In genomic region chr13:75789061-75789834, GRCm38 (mm10) we compare ENCODE assay signal across 21 mouse cellular contexts. TPM values are rescaled to one million over a fixed set of nuclear protein-coding genes. Genes with fewer than 3 reads are reported as not detected.
A peak's percentile ranks its signal among the peaks of the same experiment; 100 is the strongest.
DNase-seq lines count a peak whose midpoint lies in the region; TF ChIP-seq lines count a peak whose summit lies in the region.
"Had no signal": no experiment of that assay in that cellular context is flagged by ENCODE, and none has a peak within 500 bp of the region (broad histone marks: within the 10 kb centered on the region; RNA-seq: fewer than 3 reads in every experiment).

No protein-coding gene starts in this region.

- 87% methylated on average over 2 of the region's 2 CpGs for WGBS in kidney, adult 2 months

- no peaks in the 10 kb centered on the region for H3K27me3 ChIP-seq in myocyte (ENCODE audit: control insufficient read depth, insufficient read depth, insufficient read length)
- H3K27me3 ChIP-seq in kidney, adult 2 months (replicated peaks; ENCODE audit: control insufficient read depth, insufficient read depth, low read length): no peaks in the 10 kb centered on the region
- H3K27me3 ChIP-seq: forebrain, embryonic 15.5 days; hindbrain, embryonic 13.5 days; intestine, embryonic 15.5 days; limb, embryonic 13.5 days; neural tube, embryonic 13.5 days had no signal

- DNase-seq in adrenal gland, adult 2 months: peak; percentile 60
- no peak for DNase-seq in adrenal gland, adult 18-20 months (ENCODE audit: low spot score in 2 of 2)
- DNase-seq in Muller cell, postnatal 12 days (ENCODE audit: inconsistent ontology term): peak; percentile 45
- DNase-seq in kidney, adult 2 months: no peak
- DNase-seq in adrenal gland, postnatal 14 days: no peak
- no peak for DNase-seq in urinary bladder, adult 2 months (ENCODE audit: low spot score)
- DNase-seq: adrenal gland, postnatal 36 days; cerebellum, adult 2 months; heart, postnatal 10 days; kidney, postnatal 36 days; layer of hippocampus, postnatal 36 days; thymus, adult 18-20 months had no signal

- H3K4me2 ChIP-seq in myocyte (ENCODE audit: low read depth): peak overlapping the region; percentile 18
- H3K4me2 ChIP-seq: forebrain, embryonic 15.5 days; heart, embryonic 11.5 days; hindbrain, embryonic 13.5 days; intestine, embryonic 15.5 days; limb, embryonic 13.5 days; neural tube, embryonic 13.5 days had no signal

- no peak overlapping the region for H3ac ChIP-seq in myocyte (ENCODE audit: control insufficient read depth, insufficient read length)

- TF ChIP-seq CTCF in embryonic fibroblast, embryonic 13.5 days (IDR thresholded peaks at IDR 0.05; ENCODE audit: borderline replicate concordance, insufficient read depth, low read length): no peak
- no peak for TF ChIP-seq CTCF in kidney, adult 2 months (conservative IDR thresholded peaks at IDR 0.05; ENCODE audit: insufficient read depth, insufficient read length, low read depth, low read length)

- H3K4me3 ChIP-seq in embryonic fibroblast, embryonic 13.5 days (ENCODE audit: insufficient read depth, low read length): no peak overlapping the region
- no peak overlapping the region for H3K4me3 ChIP-seq in myocyte
- H3K4me3 ChIP-seq in kidney, adult 2 months (ENCODE audit: insufficient read depth, low read depth, low read length): no peak overlapping the region
- H3K4me3 ChIP-seq: forebrain, embryonic 15.5 days; hindbrain, embryonic 13.5 days; intestine, embryonic 15.5 days; limb, embryonic 13.5 days; midbrain, embryonic 10.5 days; neural tube, embryonic 13.5 days had no signal

- H3K27ac ChIP-seq in embryonic fibroblast, embryonic 13.5 days (ENCODE audit: insufficient read depth, low read length): peak overlapping the region; percentile 93
- H3K27ac ChIP-seq in kidney, adult 2 months (ENCODE audit: insufficient read depth, low read depth, low read length): no peak overlapping the region
- H3K27ac ChIP-seq: forebrain, embryonic 15.5 days; hindbrain, embryonic 13.5 days; intestine, embryonic 15.5 days; limb, embryonic 13.5 days; midbrain, embryonic 10.5 days; neural tube, embryonic 13.5 days had no signal

- no peak for TF ChIP-seq POLR2A in embryonic fibroblast, embryonic 13.5 days (IDR thresholded peaks at IDR 0.05; ENCODE audit: low read depth, low read length)
- no peak for TF ChIP-seq POLR2A in myocyte (IDR thresholded peaks at IDR 0.05; ENCODE audit: insufficient read length, low read depth)
- no peak for TF ChIP-seq POLR2A in kidney, adult 2 months (IDR thresholded peaks at IDR 0.05; ENCODE audit: low read depth, low read length)

- H3K4me1 ChIP-seq in embryonic fibroblast, embryonic 13.5 days (ENCODE audit: control insufficient read depth, insufficient read depth, low read length): peaks cover 13% of the 10 kb centered on the region
- H3K4me1 ChIP-seq in kidney, adult 2 months (ENCODE audit: control insufficient read depth, insufficient read depth, low read length): no peaks in the 10 kb centered on the region
- H3K4me1 ChIP-seq: forebrain, embryonic 15.5 days; hindbrain, embryonic 13.5 days; intestine, embryonic 15.5 days; limb, embryonic 13.5 days; midbrain, embryonic 10.5 days; neural tube, embryonic 13.5 days had no signal

- no peaks in the 10 kb centered on the region for H3K79me2 ChIP-seq in myocyte (ENCODE audit: control insufficient read depth, insufficient read depth)

- no peaks in the 10 kb centered on the region for H3K36me3 ChIP-seq in myocyte (ENCODE audit: control insufficient read depth, insufficient read depth)
- H3K36me3 ChIP-seq in kidney, adult 2 months (ENCODE audit: control insufficient read depth, insufficient read depth, low read length): no peaks in the 10 kb centered on the region
- H3K36me3 ChIP-seq: forebrain, embryonic 15.5 days; hindbrain, embryonic 13.5 days; intestine, embryonic 15.5 days; limb, embryonic 13.5 days; midbrain, embryonic 10.5 days; neural tube, embryonic 13.5 days had no signal

TF ChIP-seq in myocyte, 11 proteins besides CTCF, POLR2A, EP300 and RAD21:
- TF ChIP-seq REST (IDR thresholded peaks at IDR 0.05; ENCODE audit: insufficient read depth, insufficient read length): no peak
- TF ChIP-seq CEBPB (IDR thresholded peaks at IDR 0.05; ENCODE audit: insufficient read depth, poor library complexity, severe bottlenecking): no peak

RNA-seq across cellular contexts. Expression of gene Glrx, which starts 50.4 kb away (rescaled TPM):
- total RNA-seq in adrenal gland, adult 2 months (2021): 10 to 100 TPM; 25.9 to 30.0 TPM
- polyA plus RNA-seq in adrenal gland, adult 2 months (2012; rRNA removed): 6.3 and 7.6 TPM in 2 replicates
- 10 to 100 TPM; 23.4 to 24.7 TPM for total RNA-seq in adrenal gland, adult 18-20 months (2021)
- 31.1 and 35.7 TPM in 2 replicates for polyA plus RNA-seq in embryonic fibroblast, embryonic 13.5 days (2011; ENCODE audit: insufficient read length, low read depth, missing spikeins)
- 27.5 TPM for polyA plus RNA-seq in myocyte (2012; fragmentation: generic; extraction: Trizol)
- 47.1 and 56.4 TPM in 2 replicates for polyA plus RNA-seq in kidney, adult 2 months (2012; rRNA removed)
- 27.9 and 28.8 TPM in 2 replicates for total RNA-seq in adrenal gland, postnatal 14 days (2021)
- polyA plus RNA-seq in urinary bladder, adult 2 months (2012; rRNA removed): 64.4 and 65.9 TPM in 2 replicates

Comparison
In these comparisons a context has a peak if more than half of its experiments do, and no peak if none do; other contexts are left out.
1. DNase-seq: peak in adrenal gland, adult 2 months (single experiment) and Muller cell, postnatal 12 days (single experiment); none in adrenal gland, adult 18-20 months (0 of 2), kidney, adult 2 months (single experiment), adrenal gland, postnatal 14 days (single experiment) and urinary bladder, adult 2 months (single experiment).